Mouse (Mus musculus) liver, postnatal 0 days (tissue): ENCODE measurements around the gene Icmt.

Source experiments
- CTCF ChIP-seq: sonication (generic); IDR thresholded peaks from 2 replicates; pipeline ENCODE4 v1.5.1; 2016; ENCODE audit warnings: antibody characterized with exemption, low read depth
- EP300 ChIP-seq: IDR thresholded peaks from 2 replicates; pipeline ENCODE4 v1.6.1; 2016; ENCODE audit warnings: antibody characterized with exemption, low read depth, mild to moderate bottlenecking

DNA sequence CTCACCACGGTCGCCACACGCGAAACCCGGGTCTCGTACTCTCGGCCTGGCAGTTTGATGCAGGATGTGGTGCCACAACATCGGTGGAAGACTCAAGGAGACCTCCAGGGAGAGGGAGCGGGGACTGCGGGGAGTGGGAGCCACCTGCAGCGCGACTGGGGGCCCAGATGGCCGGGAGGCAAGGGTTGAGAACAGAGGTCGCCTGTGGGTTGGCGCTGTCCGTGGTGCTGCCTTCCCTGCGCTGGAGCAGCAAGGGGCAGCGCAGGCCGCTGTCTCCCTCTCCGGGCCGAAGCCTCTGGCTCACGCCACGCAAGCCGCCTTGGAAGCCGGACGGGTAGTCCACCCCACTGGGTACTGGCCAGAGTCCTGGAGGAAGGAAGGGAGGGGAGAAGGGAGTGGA, 10.1 kb upstream of the Icmt start:
- TF ChIP-seq CTCF (no peak), EP300 (no peak)
